Mouse (Mus musculus): Measurements from ENCODE around the gene Cyp26a1.

Cyp26a1 gene

DNA sequence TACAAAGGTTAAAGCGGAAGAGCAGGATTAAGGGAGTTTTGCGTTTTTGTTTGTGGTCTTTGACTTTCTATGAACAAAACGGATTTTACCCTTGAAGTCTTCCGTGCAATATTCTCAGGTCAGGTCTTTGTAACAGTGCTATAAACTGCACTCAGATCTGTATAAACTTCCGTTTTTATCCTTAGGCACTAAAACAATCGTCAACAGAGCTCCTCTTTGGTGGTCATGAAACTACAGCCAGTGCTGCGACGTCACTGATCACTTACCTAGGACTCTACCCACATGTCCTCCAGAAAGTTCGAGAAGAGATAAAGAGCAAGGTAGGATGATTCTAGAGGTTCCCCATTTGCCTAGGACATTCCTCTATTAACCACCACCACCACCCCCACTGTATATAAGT lies 2.1 kb downstream of the Cyp26a1 start:
- no peak for DNase-seq

DNA sequence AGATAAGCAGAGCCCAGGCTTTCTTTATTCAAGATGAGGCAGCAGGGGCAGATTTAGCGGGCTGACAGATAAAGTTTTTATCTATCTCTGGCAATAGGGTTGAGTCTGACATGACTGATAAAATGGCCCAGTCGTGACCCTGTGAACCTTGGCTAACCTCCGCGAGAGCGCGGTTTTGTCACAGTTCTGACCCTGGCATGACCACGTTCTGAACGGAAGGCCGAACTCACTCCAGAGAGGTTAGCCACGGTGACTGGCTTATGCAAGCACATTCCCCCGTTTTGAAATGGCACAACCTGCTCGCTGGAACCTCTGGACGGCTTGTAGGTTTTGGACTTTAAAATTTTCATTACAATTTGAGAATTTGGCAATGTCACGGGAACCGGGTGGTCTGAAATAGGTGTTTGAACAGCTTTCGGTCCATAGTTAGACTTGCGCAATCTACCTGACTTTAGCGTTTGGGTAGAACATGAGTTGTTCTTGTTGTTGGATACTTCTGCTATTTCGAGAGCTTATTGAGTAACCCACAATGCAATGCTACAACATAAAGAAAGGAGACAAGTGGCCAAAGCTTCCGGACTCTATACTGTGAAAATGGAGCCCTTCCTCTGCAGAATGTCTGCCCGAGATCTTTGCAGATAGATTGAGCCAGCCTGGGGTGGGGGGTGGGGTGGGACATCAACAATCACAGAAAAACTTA lies 4.9 kb downstream of the Cyp26a1 start:
- no peak for DNase-seq

DNA sequence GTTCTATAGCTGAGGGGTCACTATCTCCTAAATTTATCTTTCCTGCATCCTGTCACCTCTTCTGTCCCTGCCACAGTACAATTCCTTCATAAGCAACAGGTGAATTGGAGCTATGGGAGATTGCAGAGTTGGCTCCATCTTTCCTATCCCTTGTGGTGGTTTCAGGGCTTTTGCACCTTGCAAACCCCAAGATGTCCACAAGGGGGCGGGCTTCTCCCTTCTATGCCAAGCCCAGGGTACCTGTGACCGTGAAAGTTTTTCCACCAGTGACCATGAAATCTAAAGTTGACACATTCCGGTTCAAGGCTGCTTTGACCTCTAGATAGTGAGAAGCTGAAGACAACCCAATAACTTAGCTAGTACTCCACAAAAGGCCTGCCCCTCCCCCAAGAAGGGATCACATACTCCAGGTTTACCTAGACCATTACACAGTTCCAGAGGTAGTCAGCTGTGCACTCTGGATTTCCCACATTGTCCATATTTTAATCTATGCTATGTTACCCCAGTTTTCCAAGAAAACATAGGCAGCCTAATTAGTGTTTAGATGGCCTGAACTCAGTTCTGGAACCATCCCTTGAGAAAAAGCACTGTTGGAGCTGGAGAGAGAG lies 6.4 kb downstream of the Cyp26a1 start:
- peak; percentile 61 to 75 for DNase-seq

DNA sequence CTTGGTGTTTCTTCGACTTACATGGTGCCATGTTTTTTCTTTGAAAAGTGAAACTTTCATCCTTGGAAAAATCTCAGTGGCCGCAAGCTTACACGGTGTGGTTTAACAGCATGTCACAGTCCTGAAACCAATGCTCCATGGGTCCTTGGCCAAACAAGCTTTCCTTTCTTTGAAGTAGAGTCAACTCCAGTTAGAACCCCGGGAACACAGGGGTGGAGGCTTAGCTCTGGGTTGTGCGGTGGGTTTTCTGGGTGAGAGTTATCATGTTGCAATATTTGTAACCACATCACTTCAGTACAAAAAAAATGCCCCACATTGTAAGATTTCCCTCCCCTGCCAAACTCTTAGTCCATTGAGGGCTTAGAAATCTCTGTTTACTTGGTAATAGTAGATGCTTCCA lies 8.1 kb downstream of the Cyp26a1 start:
- DNase-seq: no peak

- DNase-seq: no peak
Observed at GRCm38 (mm10) chr19:37714681-37715080, 17.1 kb downstream of the Cyp26a1 start.

- no peak for DNase-seq
Observed at GRCm38 (mm10) chr19:37715980-37716379, 18.4 kb downstream of the Cyp26a1 start.

DNA sequence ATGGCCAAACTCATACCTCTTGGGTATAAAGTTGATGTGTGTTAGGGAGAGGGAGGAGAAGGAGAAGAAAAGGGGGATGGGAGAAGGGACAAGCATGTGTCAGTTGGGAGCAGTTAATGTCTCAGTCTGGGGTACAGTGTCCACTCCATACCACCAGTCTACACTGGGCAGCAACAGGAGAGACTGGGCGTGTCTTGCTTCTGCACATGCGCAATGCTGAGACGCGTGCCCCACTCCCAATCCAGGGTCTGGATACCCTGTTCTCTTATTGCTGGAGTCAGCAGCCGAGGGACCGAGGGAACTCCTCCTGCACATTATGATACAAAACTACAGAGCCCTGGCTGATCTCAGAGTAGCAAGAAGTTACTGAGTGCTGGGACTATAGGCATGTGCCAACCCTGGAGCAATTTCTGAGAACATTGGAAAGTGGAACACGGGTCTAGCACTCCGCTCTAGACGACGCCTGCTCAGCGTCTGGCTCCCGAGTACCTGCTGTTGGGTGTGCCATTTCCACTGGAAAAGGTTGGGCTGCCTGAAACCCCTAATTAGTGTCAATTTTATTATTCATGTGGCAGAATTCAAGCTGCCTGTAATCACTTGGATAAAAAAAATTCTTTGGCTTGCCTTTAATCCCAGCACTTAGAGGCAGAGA lies 19.1 kb downstream of the Cyp26a1 start:
- no peak for DNase-seq

DNA sequence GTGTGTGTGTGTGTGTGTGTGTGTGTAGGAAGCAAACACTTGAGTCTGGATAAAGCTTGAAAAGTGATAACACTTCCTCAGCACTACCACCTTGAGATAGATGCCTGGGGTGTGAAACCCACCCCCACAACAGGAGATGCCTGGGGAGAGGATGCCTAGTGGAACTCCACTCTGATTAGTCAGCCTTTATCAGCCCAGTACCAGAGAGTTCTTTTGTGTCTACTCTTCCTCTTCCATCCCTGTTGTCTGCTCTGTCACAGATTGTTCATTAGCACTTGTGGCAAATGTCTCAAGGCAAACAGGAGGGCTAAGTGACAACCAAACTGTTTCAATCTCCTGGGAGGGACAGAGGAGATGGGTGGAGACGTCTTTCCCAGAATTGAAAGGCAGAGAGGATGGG lies 21.6 kb downstream of the Cyp26a1 start:
- DNase-seq: no peak

DNA sequence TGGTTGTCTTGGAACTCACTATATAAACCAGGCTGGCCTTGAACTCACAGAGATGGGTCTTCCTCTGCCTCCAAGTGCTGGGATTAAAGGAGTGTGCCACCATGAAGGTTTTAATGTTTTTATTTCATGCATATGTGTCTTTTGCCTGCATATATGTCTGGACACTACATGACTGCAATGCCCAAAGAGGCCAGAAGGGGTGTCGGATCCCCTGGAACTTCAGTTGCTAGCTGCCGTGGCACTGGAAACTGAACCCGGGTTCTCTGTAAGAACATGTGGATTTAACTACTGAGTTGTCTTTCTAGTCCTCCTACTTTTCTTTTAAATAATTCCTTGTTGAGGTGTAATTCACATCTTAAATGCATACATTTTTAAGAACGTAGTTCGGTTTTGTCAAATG lies 27.0 kb downstream of the Cyp26a1 start:
- DNase-seq: no peak

GRCm38 (mm10) chr19:37726585-37726984 lies 29.0 kb downstream of the Cyp26a1 start:
- DNase-seq: no peak

DNA sequence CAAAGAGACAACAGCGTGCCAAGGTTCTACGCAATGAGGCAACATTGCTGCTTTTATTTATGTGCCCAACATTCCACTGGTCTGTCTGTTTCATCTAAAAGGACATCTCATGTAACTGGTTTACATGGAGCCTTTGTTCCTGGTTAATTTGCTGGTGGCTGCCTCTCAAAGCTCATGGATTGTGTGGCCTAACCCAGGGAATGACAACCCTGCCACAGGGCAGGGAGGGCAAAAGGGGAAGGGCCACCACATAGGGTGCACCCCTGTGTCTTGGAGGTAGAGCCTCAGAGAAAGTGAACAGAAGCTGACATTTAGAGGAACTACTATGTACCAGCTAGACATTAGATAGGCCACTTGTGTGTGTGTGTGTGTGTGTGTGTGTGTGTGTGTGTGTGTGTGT lies 29.8 kb downstream of the Cyp26a1 start:
- no peak for DNase-seq

DNA sequence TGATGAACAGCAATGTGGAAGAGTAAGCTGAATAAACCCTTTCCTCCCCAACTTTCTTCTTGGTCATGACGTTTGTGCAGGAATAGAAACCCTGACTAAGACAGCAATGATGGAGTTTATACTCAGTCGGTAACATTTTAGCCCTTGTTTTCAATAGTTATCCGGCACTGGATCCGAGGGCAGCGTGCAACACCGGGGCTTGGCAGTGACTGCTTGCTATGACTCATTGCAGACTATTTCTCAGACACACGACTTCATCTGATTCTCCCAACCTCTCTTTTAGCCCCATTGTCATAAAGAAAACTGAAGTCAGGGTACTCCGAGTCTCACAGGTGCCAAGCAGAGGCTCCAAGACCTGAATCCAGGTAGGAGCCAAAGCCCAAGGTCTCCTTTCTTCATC lies 37.8 kb downstream of the Cyp26a1 start:
- no peak for DNase-seq

- DNase-seq: no peak
Observed at GRCm38 (mm10) chr19:37738575-37738974, 41.0 kb downstream of the Cyp26a1 start.

- DNase-seq: no peak
Observed at GRCm38 (mm10) chr19:37740043-37740442, 42.4 kb downstream of the Cyp26a1 start.
